Mouse (Mus musculus): Measurements from ENCODE around the gene Bicd2.
A peak's percentile ranks its signal among the peaks of the same experiment; 100 is the strongest.
"Not testable (repeated sequence)": the region's sequence is repeated elsewhere in the genome, so short reads cannot be mapped to it uniquely, and the experiment has no call there.

The Bicd2 gene

DNA sequence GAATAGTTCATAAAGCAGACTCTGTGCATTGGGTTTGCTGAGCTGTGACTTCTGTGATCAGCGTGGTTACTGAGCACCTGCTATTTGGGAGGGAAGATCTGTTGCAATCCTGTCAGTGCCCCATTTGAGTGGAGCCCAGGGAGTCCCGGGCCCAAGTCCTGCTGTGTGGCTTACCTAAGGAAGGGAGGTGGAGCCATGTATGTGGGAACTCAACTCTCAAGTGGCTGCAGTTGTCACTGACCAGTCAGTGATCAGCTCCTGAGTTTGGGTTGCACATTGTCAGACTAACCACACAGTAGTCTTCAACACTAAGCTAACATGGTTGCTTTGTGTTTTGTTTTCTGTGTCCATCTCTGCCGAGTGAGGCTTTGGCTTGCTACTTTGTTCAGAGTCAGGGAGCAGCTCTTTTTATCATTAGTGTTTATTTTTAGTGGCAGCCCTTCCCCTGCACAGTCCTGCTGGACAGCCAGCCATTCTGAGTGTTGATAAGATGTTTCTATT is 19.6 kb downstream of the Bicd2 start:
- DNase-seq (ENCODE audit: low read depth), result no peak

DNA sequence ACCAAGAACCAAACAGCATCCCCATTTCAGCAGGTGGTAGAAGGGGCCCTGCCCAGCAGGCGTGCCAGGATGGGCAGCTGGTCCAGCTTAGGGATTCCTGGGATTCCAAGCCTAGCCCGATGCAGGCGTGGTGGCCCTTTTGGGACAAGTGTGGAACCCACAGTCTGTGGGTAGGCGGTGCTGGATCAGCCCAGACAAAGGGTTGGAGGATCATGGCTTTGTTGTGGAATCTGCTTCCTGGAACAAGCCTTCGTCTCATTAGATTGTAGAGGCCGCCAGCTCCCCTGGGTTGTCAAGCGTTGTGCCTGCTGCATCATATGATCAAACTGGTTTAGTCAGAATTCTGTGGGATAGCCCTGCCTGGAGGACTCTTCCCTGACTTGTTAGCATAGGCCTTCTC is 21.0 kb downstream of the Bicd2 start:
- DNase-seq (ENCODE audit: low read depth), result no peak

- DNase-seq (ENCODE audit: low read depth), result peak; percentile 22
Observed at GRCm38 (mm10) chr13:49362804-49363203, 21.4 kb downstream of the Bicd2 start.

DNA sequence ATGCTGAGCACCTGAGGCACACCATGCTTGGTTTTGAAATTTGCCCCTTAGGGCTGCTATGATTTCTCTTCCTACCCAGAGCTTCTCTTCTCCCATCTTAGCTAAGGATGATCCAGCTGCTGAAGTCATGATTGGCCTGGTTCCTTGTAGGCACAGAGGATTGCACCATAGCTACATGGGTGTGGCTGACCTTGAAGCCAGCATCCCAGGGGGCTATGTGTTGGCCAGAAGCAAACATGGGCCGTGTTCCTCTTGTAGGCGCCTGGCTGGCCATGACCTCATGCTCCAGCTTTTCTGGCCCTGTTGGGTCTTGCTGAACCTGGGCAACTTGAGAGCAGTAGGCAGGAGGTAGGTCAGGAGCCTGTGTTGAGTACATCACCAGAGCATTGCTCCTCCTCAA is 23.3 kb downstream of the Bicd2 start:
- peak; percentile 76 for DNase-seq (ENCODE audit: low read depth)

- DNase-seq (ENCODE audit: low read depth), result no peak
Observed at GRCm38 (mm10) chr13:49367657-49368440, 26.5 kb downstream of the Bicd2 start.

DNA sequence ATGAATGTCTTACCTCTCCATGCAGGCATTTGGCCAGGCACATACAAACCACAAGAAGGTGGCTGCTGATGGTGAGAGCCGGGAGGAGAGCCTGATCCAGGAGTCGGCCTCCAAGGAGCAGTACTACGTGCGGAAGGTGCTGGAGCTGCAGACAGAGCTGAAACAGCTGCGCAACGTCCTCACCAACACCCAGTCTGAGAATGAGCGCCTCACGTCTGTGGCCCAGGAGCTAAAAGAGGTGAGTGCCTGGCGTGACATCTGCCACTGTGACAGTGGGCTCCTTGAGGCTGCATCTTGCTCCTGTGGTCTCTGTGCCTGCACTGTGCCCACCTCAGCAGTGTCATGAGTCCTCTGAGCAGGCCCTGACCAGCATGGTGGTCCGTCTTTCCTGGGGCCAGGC is 28.0 kb downstream of the Bicd2 start:
- no peak for DNase-seq (ENCODE audit: low read depth)

DNA sequence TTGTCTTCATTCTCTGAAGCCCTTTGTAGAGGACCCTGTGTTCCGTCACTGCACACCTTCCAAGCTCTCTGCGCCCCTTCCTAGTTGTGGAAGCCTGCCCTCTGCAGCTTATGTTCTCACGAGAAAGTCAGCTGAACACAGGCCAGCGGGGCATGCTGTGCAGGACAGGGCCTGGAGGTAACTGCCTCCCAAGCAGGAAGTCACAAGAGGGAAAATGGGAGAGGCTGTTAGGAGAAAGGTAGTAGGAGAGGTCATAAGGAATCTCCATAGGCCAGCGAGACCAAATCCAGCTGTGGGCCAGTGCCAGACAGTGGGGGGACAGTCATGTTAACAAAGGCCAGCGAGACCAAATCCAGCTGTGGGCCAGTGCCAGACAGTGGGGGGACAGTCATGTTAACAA is 28.8 kb downstream of the Bicd2 start:
- not testable (repeated sequence) for DNase-seq (ENCODE audit: low read depth)

DNA sequence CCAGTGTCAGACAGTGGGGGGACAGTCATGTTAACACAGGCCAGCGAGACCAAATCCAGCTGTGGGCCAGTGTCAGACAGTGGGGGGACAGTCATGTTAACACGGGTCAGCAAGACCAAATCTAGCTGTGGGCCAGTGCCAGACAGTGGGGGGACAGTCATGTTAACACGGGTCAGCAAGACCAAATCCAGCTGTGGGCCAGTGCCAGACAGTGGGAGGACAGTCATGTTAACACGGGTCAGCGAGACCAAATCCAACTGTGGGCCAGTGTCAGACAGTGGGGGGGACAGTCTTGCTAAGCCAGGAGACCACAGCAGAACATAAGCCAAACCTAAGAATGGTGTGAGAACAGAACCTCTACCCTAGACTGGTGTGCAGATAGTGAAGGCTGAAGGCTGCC is 29.5 kb downstream of the Bicd2 start:
- not testable (repeated sequence) for DNase-seq (ENCODE audit: low read depth)

DNA sequence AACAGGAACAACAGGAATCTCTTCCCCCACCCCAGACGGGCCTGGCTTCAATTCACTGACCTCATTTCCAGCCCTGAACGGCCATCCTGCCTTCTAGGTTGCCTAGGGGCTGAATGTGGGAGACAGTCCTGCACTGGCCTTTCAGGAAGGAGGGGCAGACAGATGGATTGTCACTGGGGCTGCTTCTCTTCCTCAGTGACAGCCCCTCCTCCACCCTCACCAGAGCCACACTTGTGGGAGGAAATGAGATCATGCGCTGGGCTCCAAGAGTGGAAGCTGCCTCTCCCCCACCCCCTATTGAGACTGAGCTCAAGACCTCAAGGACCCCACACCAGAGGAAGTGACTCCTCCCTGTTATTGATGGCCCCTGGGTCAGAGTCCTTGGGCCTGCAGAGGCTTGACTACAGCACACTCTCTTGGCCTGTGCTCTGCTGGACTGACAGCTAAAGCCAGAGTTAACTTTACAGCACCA is 30.1 kb downstream of the Bicd2 start:
- DNase-seq (ENCODE audit: low read depth), result no peak

- peak; percentile 13 for DNase-seq (ENCODE audit: low read depth)
Observed at GRCm38 (mm10) chr13:49372370-49373060, 31.1 kb downstream of the Bicd2 start.

DNA sequence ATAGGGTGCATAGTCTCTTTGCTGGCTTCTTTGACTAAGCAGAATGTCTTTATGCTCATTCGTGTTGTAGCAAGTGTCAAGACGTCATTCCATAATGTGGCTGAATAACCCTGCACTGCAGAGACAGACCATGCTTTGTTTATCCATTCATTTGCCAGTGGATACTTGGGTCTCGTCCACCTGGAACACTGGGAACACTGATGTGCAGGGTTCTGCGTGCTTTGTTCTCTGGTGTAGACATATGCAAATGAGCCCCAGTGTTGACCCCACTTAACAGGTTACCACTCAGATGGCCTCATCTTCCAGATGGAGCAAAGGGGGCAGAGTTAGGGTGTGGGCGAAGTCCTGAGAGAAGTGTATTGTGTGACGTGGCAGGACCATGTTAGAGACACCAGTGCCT is 32.9 kb downstream of the Bicd2 start:
- DNase-seq (ENCODE audit: low read depth), result no peak

DNA sequence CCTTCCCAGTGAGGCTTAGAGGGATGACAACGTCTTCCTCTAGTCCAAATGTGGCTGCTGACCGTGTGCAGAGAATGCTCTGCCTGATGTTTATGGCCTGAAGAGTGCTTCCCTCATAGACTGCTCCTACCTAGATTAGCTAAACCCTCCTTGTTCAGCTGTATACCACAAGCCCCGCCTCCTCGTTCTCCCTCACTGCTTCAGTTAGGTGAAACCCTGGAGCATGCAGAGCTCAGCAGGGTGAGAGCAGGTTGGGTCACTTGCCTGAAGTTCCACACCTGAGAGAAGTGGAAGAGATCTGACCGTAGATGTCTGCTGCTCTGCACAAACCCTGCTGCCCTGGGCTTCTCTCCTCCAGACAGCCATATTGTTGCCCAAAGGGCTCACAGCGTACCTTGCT is 33.3 kb downstream of the Bicd2 start:
- no peak for DNase-seq (ENCODE audit: low read depth)

GRCm38 (mm10) chr13:49377608-49378007 is 36.2 kb downstream of the Bicd2 start:
- no peak for DNase-seq (ENCODE audit: low read depth)

DNA sequence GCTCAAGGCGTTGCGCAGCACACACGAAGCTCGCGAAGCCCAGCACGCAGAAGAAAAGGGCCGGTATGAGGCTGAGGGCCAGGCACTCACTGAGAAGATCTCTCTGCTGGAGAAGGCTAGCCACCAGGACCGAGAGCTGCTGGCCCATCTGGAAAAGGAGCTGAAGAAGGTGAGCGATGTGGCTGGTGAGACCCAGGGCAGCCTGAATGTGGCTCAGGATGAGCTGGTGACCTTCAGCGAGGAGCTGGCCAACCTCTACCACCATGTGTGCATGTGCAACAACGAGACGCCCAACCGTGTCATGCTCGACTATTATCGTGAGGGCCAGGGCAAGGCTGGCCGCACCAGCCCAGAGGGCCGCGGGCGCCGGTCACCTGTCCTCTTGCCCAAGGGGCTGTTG is 37.9 kb downstream of the Bicd2 start:
- no peak for DNase-seq (ENCODE audit: low read depth)

GRCm38 (mm10) chr13:49381230-49381629 is 39.8 kb downstream of the Bicd2 start:
- DNase-seq (ENCODE audit: low read depth), result peak; percentile 89

DNA sequence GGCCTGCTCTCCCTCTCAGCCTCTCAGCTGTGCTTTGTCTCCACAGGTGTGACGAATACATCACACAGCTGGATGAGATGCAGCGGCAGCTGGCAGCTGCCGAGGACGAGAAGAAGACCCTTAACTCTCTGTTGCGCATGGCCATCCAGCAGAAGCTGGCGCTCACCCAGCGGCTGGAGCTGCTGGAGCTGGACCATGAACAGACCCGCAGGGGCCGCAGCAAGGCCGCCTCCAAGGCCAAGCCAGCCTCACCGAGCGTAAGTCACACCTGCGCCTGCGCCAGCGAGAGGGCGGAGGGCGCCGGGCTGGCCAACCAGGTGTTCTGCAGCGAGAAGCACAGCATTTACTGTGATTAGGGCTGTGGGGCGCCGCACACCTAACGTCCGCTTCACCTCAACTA is 41.6 kb downstream of the Bicd2 start:
- DNase-seq (ENCODE audit: low read depth), result no peak

DNA sequence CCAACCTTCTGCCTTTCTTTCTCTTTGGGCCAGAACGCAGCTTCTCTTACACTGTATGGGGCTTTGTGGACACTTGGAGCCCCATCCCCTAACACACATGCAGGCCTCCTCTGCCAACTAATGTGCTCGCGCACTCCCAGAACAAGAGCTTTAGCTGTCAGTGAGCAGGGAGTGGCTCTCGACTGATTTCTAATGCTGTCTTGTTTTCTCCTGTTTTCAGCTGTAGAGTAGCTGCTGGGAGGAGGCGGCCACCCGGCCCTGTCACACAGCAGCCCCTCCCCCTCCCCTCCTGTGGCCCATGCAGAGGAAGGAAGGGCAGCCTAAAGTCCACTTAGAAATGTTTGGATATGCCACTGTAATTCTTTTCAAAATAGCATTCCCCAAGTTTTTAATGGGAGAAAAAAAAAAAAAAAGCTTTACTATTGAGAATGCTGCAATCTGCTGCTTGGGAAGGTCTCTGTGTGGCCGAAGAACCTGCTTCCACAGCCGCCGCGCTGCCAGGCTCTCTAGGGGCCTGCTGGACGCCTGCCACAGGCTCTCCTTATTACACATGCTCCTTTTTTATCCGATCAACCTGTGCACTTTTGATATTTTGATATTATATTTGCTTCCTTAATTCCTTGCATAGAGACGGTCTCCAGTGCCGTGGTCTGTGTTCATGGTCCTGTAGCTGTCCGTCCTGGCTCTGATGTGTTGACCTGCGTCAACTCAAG is 43.5 kb downstream of the Bicd2 start:
- DNase-seq (ENCODE audit: low read depth), result no peak

DNA sequence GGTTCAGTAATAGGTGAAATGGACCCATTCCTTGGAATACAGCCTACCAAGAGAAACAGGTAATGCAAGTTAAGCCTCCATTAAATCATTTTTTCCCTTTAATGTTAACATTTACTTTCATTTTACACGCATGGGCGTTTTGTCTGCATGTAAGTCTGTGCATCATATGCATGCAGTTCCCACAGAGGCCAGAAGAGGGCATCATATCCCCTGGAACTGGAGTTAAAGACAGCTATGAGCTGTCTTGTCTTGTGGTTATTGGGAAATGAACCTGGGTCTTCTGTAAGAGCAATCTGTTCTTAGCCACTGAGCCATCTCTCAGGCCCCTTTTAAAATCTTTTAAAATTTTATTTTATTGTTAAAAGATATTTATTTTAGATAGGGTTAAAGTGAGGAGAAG is 50.0 kb downstream of the Bicd2 start:
- peak; percentile 60 for DNase-seq (ENCODE audit: low read depth)

- DNase-seq (ENCODE audit: low read depth), result no peak
Observed at GRCm38 (mm10) chr13:49393579-49393978, 52.2 kb downstream of the Bicd2 start.

DNA sequence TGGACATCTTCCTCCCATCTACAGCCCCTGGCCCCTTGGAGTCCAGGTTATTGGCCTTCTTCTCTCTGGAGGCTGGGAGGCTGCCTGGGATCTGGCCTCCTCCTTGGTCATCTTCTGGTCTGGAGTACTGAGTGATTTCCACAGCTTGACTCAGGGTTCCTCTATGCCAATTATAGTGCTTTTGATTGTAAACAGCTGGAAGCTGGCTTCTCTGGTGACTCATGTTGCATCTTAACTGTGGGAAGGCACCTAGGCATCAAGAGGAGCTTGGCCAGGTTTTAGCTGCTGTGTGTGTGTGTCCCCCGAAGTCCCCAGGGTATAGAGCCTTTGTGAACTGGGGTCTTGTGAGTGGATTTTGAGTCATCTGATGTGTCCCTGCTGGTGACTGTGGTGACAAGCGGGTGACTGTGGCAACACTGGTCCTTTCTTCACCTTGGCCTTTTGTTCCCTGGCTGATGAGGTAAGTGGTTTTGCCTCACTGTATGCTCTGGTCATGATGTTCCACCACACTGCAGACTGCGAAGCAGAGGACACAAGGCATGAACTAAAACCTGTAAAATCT is 53.6 kb downstream of the Bicd2 start:
- peak; percentile 71 for DNase-seq (ENCODE audit: low read depth)

DNA sequence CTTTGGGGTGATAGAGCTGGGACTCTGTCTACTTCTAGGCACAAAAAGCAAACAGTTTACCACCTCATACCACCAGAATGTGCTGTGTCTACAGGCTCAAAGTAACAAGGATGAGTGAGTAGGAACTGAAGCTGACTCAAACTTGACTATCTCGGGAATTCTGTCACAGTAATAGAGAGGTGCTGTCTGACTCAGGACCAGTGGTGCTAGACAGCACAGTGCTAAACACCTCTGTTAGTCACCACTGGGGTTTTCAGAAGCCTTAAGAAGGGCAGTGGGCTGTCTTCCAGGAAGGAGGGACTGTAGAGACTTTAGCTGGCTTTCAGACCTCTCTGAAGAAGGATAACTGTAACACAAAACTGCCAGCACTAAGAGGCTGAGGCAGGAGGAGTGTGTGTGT is 55.4 kb downstream of the Bicd2 start:
- DNase-seq (ENCODE audit: low read depth), result peak; percentile 65

- DNase-seq (ENCODE audit: low read depth), result no peak
Observed at GRCm38 (mm10) chr13:49398191-49398590, 56.8 kb downstream of the Bicd2 start.
